Mouse (Mus musculus) liver, adult 2 months (tissue): ENCODE measurements around the gene Nhlrc3. TPM values are rescaled to one million over a fixed set of nuclear protein-coding genes. Genes with fewer than 3 reads are reported as not detected.
A peak's percentile ranks its signal among the peaks of the same experiment; 100 is the strongest.

Experiments
- DNase-seq: peaks from one replicate; pipeline ENCODE4 v3.0.0-alpha.2; 2011; ENCODE audit warnings: low read depth, low spot score; ENCODE audit errors: extremely low read depth
- H3K27ac ChIP-seq: fragments of 200-500 bp; replicated peaks from 2 replicates; pipeline ENCODE4 v1.5.1; 2012; ENCODE audit warnings: low read depth, mild to moderate bottlenecking, control low read depth, inconsistent platforms, low read length; ENCODE audit not compliant: insufficient read depth
- H3K27me3 ChIP-seq: fragments of 200-500 bp; 2 replicates; pipeline ENCODE4 v1.6.1; 2012; ENCODE audit warnings: mild to moderate bottlenecking, moderate library complexity, low read length, inconsistent platforms; ENCODE audit not compliant: control insufficient read depth, insufficient read depth
- H3K36me3 ChIP-seq: fragments of 200-500 bp; 2 replicates; pipeline ENCODE4 v1.6.1; 2012; ENCODE audit warnings: low read length, inconsistent platforms; ENCODE audit not compliant: control insufficient read depth, insufficient read depth
- H3K4me1 ChIP-seq: fragments of 200-500 bp; 2 replicates; pipeline ENCODE4 v1.6.1; 2011; ENCODE audit warnings: low read length; ENCODE audit not compliant: control insufficient read depth, insufficient read depth
- H3K4me3 ChIP-seq: fragments of 200-500 bp; 2 replicates; pipeline ENCODE4 v1.5.1; 2011; ENCODE audit warnings: low read depth, mild to moderate bottlenecking, control low read depth, low read length, moderate library complexity; ENCODE audit not compliant: insufficient read depth
- H3K79me2 ChIP-seq: fragments of 200-500 bp; 2 replicates; pipeline ENCODE4 v1.6.1; 2012; ENCODE audit warnings: inconsistent platforms, mild to moderate bottlenecking, low read length, moderate library complexity; ENCODE audit not compliant: control insufficient read depth, insufficient read depth
- H3K9ac ChIP-seq: fragments of 200-500 bp; 2 replicates; pipeline ENCODE4 v1.6.1; 2012; ENCODE audit warnings: low read depth, mild to moderate bottlenecking, control low read depth, inconsistent platforms, low read length
- CTCF ChIP-seq: fragments of 200-500 bp; IDR thresholded peaks from 2 replicates; pipeline ENCODE4 v1.5.1; 2011; ENCODE audit warnings: low read depth, low read length, control low read depth
- POLR2A ChIP-seq: fragments of 200-500 bp; IDR thresholded peaks from 2 replicates; pipeline ENCODE4 v1.6.1; 2011; ENCODE audit warnings: low read length, control low read depth; ENCODE audit not compliant: insufficient read depth; ENCODE audit errors: extremely low read depth
- WGBS: fragments of 180-500 bp; shearing (Covaris S2); methylation state at CpG from one replicate; pipeline ENCODE4 v1.1.7; 2018; 5-methylcytosine and 5-hydroxymethylcytosine counted together
- polyA plus RNA-seq: library from polyadenylated mRNA; depleted of rRNA; stranded (reverse); fragments of >200 nt; gene quantifications from 2 replicates; pipeline ENCODE4 v1.2.3, GENCODE M21; 2012; rRNA removed
- total RNA-seq: library from RNA; depleted of rRNA; stranded (reverse); fragments of >200 nt; gene quantifications from 2 replicates; pipeline ENCODE4 v1.2.3, GENCODE M21; 2014; rRNA removed

Nhlrc3 gene
- total RNA-seq, result 8.0 and 9.0 TPM in 2 replicates
- polyA plus RNA-seq, result 5.9 and 6.6 TPM in 2 replicates

- Histone ChIP-seq H3K27ac (peak within 1 kb of the TSS; percentile 92), H3K4me3 (peak within 1 kb of the TSS; percentile 91), H3K4me1 (peaks cover 11% of the 10 kb centered on the region), H3K9ac (peak within 1 kb of the TSS; percentile 89), H3K36me3 (peaks cover 3% of the 10 kb centered on the region; the same call in 1 of the 2 replicates), H3K79me2 (peaks cover 28% of the 10 kb centered on the region; the same call in 1 of the 2 replicates), H3K27me3 (no peaks in the 10 kb centered on the region)
- peak; percentile 93 for DNase-seq
- no peak for TF ChIP-seq CTCF
- 0 out of 2 replicates have a peak, but pooled peaks have one; percentile 36 for TF ChIP-seq POLR2A
- WGBS, result under 1% methylated on average over 52 of the region's 52 CpGs
Observed at GRCm38 (mm10) chr3:53463046-53463764, at the start of gene Nhlrc3, which contains the start of gene Proser1. Gene Nhlrc3, minus strand, starts transcription at chr3:53463332. Gene Proser1, plus strand, starts transcription at chr3:53463666.

DNA sequence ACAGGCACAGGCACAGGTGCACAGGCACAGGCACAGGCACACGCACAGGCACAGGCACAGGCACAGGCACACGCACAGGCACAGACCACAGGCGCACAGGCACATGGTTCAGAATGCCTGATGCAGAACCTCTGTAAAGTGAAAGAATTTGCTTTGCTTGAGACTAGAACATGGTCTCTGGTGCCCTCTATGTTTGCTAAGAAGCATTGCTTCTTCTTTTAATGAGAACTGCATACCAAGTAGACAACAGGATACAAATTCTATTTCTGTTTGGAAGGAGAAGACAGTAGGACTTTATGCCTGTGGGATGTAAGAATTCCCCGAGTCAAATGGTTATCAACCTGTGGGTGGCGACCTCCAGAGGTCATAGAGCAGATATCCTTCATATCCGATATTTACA lies 39.3 kb upstream of the Nhlrc3 start:
- H3K4me1 ChIP-seq, result no peaks in the 10 kb centered on the region; the same call in 1 of the 2 replicates
- no peaks in the 10 kb centered on the region; the same call in 1 of the 2 replicates for H3K27me3 ChIP-seq
- H3K36me3 ChIP-seq, result no peaks in the 10 kb centered on the region
- WGBS, result 50% methylated on average over 6 of the region's 6 CpGs
- no peak overlapping the region for H3K9ac ChIP-seq
- TF ChIP-seq CTCF, result peak; percentile 41; the same call in 1 of the 2 replicates
- TF ChIP-seq POLR2A, result no peak
- DNase-seq, result peak; percentile 12
- no peak overlapping the region for H3K27ac ChIP-seq
- no peak overlapping the region for H3K4me3 ChIP-seq
- no peaks in the 10 kb centered on the region for H3K79me2 ChIP-seq

- no peak for DNase-seq
- Histone ChIP-seq H3K9ac (no peak overlapping the region), H3K79me2 (no peaks in the 10 kb centered on the region), H3K27me3 (no peaks in the 10 kb centered on the region; the same call in 1 of the 2 replicates), H3K36me3 (no peaks in the 10 kb centered on the region), H3K4me1 (no peaks in the 10 kb centered on the region; the same call in 1 of the 2 replicates), H3K4me3 (no peak overlapping the region), H3K27ac (no peak overlapping the region)
- WGBS, result 53% methylated on average over 6 of the region's 6 CpGs
- TF ChIP-seq POLR2A, result no peak
- TF ChIP-seq CTCF, result no peak
Observed at GRCm38 (mm10) chr3:53498351-53498905, 35.3 kb upstream of the Nhlrc3 start.

DNA sequence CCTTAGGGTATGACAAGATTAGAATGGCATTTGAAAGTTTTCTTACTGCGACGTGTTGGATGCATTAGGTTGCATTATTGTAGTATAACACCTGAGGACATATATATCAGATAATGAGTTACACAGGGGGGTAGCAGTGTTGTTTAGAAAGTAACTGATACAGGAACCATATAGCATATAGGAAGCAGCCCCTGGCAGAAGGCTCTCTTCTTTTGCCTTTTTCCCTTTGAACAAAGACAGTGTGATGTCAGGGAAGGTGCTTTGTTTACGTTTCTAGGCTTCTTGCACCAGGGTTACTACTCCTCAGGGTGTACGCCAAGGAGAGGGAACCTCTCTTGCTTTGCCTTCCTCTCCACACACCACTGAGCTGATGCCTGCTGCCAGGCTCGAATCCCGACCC lies 25.2 kb upstream of the Nhlrc3 start, which contains the start of gene Stoml3:
TSS of gene Stoml3 (plus strand) at position 301 of the 400 bp plus-strand sequence.
- WGBS, result 87% methylated on average over 6 of the region's 6 CpGs
- no peak within 1 kb of the TSS for H3K9ac ChIP-seq
- no peak for DNase-seq

GRCm38 (mm10) chr3:53486996-53487576 lies 24.0 kb upstream of the Nhlrc3 start:
- H3K4me3 ChIP-seq, result no peak overlapping the region
- TF ChIP-seq CTCF, result no peak
- no peak for TF ChIP-seq POLR2A
- no peaks in the 10 kb centered on the region for H3K36me3 ChIP-seq
- no peaks in the 10 kb centered on the region for H3K27me3 ChIP-seq
- peak overlapping the region; percentile 44 for H3K27ac ChIP-seq
- H3K9ac ChIP-seq, result no peak overlapping the region
- H3K79me2 ChIP-seq, result no peaks in the 10 kb centered on the region
- peak; percentile 21 for DNase-seq
- H3K4me1 ChIP-seq, result no peaks in the 10 kb centered on the region
- 48% methylated on average over 9 of the region's 9 CpGs for WGBS

More for the DNA sequence above, 25.2 kb upstream of the Nhlrc3 start, which contains the start of gene Stoml3:
- Histone ChIP-seq H3K27me3 (no peaks in the 10 kb centered on the region), H3K79me2 (no peaks in the 10 kb centered on the region), H3K4me3 (no peak within 1 kb of the TSS), H3K4me1 (no peaks in the 10 kb centered on the region), H3K27ac (peak within 1 kb of the TSS; percentile 44), H3K36me3 (no peaks in the 10 kb centered on the region)
- TF ChIP-seq CTCF (no peak), POLR2A (no peak)
